Mouse (Mus musculus): ENCODE data around the gene Apoc1.

The Apoc1 gene

GRCm38 (mm10) chr7:19685374-19685773 is 7.1 kb downstream of the Apoc1 start:
- no peak for DNase-seq (ENCODE audit: low spot score in 2 of 2)

DNA sequence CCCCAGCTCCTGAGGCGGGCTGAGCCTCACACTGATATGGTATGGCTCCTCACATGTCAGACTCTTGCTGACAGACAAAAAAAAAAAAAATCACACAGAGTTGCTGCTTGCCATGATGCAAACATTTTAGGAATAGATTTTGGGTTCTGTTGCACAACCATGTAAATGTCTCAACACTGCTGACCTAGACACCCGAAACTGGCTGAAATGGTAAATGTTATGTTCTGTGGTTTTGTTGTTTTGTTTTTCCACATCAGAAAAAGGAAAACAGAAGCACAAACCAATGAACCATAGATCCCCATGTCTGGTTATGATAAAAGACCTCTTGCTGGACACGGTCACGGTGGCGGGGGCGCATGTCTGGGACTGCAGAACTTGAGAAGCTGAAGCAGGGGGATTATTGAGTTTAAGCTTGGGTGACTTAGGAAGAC is 8.7 kb downstream of the Apoc1 start:
- peak; percentile 62 to 68 for DNase-seq (ENCODE audit: low spot score in 2 of 2)

- DNase-seq (ENCODE audit: low spot score in 2 of 2), result no peak
Observed at GRCm38 (mm10) chr7:19682979-19683378, 9.5 kb downstream of the Apoc1 start.

DNA sequence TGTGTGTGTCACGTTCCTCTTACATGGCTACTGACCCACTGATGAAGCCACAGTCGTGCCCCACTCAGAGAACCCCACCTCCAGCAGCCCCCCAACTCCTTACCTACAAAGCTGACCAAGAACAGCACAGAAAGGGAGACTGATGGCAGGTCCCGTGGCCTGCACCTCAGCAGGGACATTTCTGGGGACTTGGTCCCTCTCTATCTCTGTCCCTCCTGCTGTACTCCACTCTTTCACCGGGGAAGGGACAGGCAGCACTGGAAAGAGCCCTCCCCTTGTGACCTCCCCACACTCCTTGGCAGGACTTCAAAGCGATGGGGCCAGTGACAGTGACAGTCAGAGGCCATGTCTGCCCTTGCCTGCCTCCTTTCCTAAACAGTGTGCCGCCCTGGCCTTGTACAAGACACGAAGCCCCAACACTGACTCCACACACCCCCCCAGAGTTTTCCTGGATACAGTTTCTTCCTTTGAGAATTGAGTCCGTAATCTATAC is 11.2 kb downstream of the Apoc1 start, which contains the start of the genes Gm44805 and Apoc4:
Gene Gm44805, minus strand, starts transcription at position 222 of the 493 bp plus-strand sequence.
Gene Apoc4, minus strand, starts transcription at position 278 of the 493 bp plus-strand sequence.
- no peak for DNase-seq (ENCODE audit: low spot score in 2 of 2)

GRCm38 (mm10) chr7:19680702-19681101 is 11.8 kb downstream of the Apoc1 start:
- DNase-seq (ENCODE audit: low spot score in 2 of 2), result no peak

DNA sequence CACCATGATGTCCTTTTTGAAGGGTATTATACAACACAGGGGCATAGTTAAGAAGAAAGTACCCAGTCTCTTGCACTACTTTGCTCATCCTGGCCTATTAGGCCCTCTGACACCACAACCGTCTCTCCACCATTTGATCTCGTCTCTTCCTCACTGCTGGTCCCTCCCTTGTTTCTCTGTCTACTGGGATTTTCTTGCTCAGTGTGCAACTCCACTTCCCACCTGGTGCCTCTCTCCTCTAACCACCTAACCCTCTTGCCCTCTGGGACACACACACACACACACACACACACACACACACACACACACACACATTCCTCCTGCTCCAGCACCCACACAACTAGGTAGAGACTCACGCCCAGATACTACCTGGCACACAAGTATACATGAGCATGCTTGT is 13.6 kb downstream of the Apoc1 start:
- no peak for DNase-seq (ENCODE audit: low spot score in 2 of 2)

DNA sequence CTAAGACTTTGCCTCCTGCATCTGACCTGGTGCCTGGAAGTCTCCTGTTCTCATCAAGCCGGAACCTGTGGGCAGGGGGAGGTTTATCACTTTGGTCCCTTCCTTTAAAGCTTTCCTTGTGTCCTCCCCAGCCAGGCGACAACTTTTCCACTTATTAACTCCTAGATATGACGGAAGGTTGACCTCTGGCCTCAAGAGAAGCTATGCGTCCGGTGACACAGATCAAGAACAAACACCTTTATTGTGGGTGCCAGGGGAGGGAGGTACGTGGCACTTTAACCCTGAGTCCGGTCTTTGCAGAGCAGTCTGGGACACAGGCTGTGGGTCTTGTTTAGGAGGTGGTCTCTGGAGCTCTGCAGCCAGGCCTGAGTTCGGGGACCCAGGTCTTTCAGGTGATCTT is 14.6 kb downstream of the Apoc1 start, which contains the start of gene Apoc2:
Gene Apoc2, minus strand, starts transcription at position 70 of the 400 bp plus-strand sequence.
- DNase-seq (ENCODE audit: low spot score in 2 of 2), result no peak

DNA sequence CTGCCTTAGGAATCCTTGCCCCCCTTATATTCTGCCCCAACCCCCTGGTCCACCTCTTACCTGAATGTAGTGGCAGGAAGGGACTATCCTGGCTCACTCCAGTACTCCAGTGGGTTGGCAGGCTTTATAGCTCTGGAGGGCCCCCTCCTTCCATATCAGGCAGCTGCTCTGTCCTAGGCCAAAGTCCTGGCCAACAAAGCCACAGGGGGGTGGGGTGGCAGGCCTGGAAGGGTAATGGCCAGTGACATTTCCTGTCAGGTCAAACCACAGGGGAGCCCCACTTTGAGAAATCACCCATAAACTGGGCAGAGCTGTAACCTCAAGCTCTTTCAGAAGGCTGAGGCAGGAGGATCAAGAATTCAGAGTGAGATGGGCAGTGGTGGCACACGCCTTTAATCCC is 15.8 kb downstream of the Apoc1 start:
- no peak for DNase-seq (ENCODE audit: low spot score in 2 of 2)

- no peak for DNase-seq (ENCODE audit: low spot score in 2 of 2)
Observed at GRCm38 (mm10) chr7:19675824-19676223, 16.6 kb downstream of the Apoc1 start.

- DNase-seq (ENCODE audit: low spot score in 2 of 2), result no peak
Observed at GRCm38 (mm10) chr7:19673083-19673699, 19.3 kb downstream of the Apoc1 start.

GRCm38 (mm10) chr7:19671511-19671910 is 20.9 kb downstream of the Apoc1 start:
- no peak for DNase-seq (ENCODE audit: low spot score in 2 of 2)

GRCm38 (mm10) chr7:19668947-19669721 is 23.3 kb downstream of the Apoc1 start:
- DNase-seq (ENCODE audit: low spot score in 2 of 2), result peak; percentile 90 to 93

GRCm38 (mm10) chr7:19667434-19667833 is 25.0 kb downstream of the Apoc1 start:
- DNase-seq (ENCODE audit: low spot score in 2 of 2), result peak; percentile 50 to 66

GRCm38 (mm10) chr7:19666750-19667149 is 25.7 kb downstream of the Apoc1 start:
- no peak for DNase-seq (ENCODE audit: low spot score in 2 of 2)

DNA sequence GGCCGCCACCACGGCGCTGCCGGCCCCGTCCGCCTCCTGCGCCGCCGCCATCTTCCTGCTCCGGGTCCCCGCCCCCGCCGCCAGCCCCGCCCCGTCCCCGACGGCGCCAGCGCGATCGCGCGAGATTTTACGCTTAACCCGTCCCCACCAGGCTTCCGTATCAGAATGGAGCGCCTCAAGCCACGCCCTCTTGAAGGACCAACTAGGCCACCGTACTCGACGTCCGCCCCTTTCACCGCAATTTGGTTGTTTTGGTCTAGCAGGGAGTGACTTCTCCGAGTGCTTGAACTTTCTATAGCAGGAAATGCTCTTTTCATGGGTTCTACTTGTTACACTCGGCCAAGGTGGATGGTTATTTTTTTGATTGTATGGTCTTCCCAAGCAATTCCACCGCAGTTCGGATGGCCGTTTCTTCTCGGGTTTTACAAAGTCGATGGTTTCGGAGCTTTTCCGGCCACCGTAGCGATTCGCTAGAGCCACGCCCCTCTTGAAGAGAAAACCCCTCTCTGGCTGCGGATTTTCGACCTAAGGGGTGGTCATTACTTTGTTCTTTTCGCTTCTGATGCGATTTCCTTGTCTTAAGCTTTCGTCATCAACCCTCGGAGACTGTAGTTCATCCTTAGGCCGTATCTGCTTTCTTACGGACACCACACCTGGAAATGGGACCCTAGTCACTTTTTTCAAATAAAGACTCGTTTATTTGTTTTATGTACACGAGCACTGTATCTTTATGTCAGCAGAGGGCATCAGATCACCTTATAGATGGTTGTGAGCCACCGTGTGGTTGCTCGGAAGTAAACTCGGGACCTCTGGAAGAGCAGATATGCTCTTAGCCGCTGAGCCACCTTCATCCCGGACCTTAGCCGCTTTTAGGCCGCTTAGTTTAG is 27.3 kb downstream of the Apoc1 start, which contains the start of gene Clptm1:
Gene Clptm1, minus strand, starts transcription at position 79 of the 887 bp plus-strand sequence.
- peak; percentile 95 to 97 for DNase-seq (ENCODE audit: low spot score in 2 of 2)

GRCm38 (mm10) chr7:19664455-19664954 is 28.0 kb downstream of the Apoc1 start:
- no peak for DNase-seq (ENCODE audit: low spot score in 2 of 2)

DNA sequence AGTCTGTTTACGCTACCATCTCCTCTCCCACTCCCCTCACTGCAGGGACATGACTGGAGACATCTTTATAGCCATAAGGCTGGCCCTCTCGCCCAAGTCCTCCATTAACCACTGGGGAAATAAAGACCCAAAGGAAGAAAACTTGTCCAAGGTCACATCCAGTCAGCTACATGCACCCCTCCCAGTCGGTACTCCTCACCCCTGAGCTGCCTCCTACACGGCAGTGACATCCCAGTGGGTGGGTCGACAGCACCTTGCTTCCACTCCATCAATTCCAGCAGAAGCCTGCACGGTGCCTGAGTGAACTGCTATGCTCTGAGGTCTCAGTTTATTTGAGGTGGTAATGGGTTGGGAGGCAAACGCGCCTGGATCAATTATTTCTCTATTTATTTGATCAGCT is 28.5 kb downstream of the Apoc1 start:
- DNase-seq (ENCODE audit: low spot score in 2 of 2), result no peak

DNA sequence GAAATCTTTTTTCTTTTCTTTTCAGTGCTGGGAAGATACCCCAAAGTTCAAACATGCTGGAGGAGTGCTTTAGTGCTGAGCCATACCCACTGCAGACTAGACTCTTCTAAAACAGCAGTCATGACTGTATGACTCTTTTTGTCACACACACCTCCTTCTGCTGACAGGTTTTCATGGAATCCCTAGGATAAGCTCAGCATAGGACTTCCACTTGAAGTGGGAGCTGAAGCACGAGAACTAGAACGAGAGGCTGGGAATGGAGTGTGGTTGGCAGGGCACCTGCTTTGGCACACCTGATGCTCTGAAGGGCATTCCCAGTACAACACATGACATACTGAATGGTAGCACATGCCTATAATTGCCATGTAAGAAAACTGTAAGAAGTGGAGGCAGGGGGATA is 39.8 kb downstream of the Apoc1 start:
- no peak for DNase-seq (ENCODE audit: low spot score in 2 of 2)

- no peak for DNase-seq (ENCODE audit: low spot score in 2 of 2)
Observed at GRCm38 (mm10) chr7:19651063-19651786, 41.2 kb downstream of the Apoc1 start.

DNA sequence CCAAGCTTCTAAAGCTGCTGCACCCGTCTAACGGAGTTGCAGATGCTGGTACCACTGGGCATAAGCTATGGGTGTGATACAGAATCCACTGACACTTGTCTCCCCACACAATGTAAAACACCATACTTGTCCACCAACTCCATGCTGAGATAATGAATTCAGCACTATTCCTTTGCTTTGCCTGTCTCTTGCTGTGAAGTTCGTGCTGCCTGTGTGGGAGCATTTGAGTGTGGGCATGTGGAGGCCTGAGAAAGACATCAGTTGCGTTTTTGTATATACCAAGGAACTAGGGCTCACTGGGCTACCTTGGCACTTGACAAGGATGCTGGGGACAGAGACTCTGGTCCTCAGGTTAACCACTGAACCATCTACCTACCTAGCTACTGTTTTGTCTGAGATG is 51.2 kb downstream of the Apoc1 start:
- no peak for DNase-seq (ENCODE audit: low spot score in 2 of 2)
